Mouse (Mus musculus): Measurements from ENCODE around the gene Ndrg2. TPM values are rescaled to one million over a fixed set of nuclear protein-coding genes. Genes with fewer than 3 reads are reported as not detected.

Gene Ndrg2
- 10.8 and 11.6 TPM in 2 replicates for polyA plus RNA-seq (2012; rRNA removed)

DNA sequence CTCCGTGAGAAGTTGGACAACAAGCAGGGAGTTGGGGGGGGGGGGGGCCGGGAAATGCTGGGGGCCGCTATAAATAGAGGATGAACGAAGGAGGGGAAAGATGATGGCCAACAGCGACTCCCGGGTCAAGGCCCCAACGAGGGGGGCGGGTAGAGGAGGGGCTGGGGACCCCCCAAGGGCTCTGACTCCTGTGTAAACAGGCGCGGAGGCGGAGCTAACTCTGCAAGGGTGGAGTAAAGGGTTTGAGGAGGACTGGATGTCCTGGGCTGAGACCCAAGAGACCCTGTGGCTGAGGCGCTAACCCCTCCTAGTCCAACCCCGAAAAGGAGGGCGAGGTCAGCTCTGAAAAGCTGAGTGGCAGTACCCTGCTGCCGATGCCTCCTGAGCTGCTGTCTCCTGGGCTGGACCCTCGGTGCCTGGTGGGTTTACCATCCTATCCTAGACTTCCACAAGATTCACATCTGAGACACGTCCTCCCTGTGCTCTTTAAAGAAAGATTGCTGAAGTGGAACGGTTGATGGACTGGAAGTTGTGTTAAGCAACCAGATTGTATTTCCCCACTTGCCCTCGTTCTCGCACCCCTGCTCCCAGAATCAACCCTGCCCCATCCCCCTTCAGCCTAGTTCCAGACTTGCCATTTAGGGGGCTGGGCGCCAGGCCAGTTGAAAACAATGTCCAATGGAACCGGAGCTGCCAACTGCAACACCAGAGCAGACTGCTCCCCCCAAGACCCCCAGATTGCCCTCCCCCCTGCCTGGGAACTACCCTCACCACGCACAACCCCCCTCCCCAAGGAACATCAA, at the start of gene Ndrg2:
TSS of gene Ndrg2 (minus strand) at position 199 of the 803 bp plus-strand sequence.

DNA sequence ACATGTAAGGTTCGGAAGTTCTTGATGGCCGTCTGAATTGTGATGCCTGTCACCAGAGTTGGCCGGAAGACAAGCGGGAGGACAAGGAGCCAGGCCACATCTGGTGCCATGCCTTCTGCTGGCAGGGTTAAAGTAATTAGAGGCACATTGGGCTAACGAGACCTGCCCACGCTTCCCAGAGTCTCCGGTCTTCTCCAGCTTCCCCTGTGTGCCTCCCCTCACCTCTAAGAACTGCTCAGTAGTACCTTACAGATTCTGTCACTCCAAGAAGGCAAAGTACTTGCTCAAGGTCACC, 8.6 kb upstream of the Ndrg2 start, which contains the start of gene Rnase13:
TSS of gene Rnase13 (minus strand) at position 203 of the 295 bp plus-strand sequence.

DNA sequence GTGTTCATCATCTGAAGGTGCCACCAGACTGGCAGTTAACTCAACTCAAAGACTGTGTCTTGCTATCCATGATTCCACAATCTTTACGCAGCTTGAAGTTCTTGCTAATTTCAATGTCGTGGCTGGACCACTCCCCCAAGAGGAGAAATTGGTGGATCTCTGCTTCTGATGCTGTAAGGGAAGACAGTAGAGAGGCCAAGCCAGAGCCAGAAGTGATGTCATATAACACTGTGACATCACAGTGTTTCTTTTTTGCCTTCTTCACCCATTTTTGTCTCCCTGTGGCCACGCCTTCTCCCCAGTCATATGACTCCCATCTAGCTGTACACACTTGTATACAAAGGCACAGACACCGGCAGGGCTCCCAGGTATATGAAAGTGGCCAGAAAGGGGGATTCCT, 4.2 kb upstream of the Ndrg2 start, which contains the start of gene Tppp2:
TSS of gene Tppp2 (plus strand) at position 301 of the 400 bp plus-strand sequence.

DNA sequence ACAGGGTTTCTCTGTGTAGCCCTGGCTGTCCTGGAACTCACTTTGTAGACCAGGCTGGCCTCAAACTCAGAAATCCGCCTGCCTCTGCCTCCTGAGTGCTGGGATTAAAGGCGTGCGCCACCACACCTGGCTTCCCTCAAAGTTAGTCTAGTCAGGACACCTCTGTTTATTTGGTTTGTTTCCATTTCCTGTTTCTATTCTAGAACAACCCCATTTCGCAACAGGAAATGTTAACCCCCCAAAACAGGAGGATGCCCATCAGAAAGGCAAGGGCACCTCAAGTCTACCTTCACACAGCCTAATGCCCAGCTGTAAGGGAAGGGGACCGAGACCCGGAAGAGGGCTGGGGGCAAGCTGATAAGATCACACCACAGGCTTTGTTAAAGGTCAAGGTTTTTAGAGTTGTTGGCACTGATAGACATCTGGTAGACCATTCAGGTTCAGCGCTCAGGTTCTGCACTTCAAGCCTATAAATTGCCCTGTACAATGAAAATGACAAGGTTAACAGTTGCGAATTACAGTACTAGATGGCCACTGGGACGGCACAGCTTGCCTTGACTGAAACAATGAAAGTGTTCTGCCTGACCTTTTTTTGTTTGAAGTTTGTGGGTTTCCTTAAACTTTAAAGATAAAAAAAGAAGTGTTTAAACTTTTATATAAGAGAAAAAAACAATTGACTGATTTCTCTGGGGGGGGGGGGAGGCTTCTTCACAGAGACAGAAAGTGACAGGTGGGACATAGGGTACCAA, 21.6 kb downstream of the Ndrg2 start, which contains the start of gene Slc39a2:
TSS of gene Slc39a2 (plus strand) at position 699 of the 749 bp plus-strand sequence.

DNA sequence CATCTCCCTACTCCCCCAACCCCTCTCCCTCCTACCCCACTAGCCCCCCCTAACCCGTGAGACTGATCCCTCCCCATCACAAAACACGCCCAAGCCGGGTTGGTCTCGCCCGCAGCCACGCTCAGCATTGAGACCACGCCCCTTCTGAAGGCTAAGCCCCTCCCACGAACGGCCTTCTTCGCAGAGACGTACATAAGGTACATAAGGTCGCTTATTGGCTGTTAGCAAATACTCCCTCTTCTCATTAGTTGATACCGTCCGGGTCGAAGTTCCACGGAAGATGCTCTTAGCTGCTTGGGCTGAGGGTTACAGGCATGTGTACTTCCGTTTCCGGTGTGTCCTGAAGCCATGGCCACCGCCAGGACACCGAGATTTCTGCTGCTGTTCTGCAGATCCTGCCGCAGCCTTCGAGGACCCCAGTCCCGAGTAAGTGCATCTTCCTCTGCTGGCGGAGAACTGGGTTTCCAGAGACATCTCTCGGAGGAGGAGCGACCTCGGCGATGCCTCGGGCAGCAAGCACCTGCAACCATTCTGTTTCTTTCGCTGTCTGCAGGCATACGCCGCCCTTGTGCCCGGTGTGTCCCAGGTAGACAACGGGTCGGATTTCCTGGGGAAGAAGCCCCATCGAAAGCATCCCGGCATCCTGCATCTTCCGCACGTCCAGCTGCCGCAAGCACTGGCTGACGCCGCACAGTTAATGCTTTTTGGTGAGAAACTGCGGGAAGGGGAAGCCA, 29.2 kb downstream of the Ndrg2 start, which contains the start of gene Mettl17:
TSS of gene Mettl17 (plus strand) at position 245 of the 734 bp plus-strand sequence.

Other genes starting within 250 kb of the Ndrg2 start
- not detected in 2 replicates for gene Gm17079, start 218.7 kb downstream of the Ndrg2 start, polyA plus RNA-seq (2012; rRNA removed)
- gene Gm5800, start 197.0 kb downstream of the Ndrg2 start, polyA plus RNA-seq (2012; rRNA removed): not detected in 2 replicates
- not detected in 2 replicates for gene Ang4, start 140.6 kb downstream of the Ndrg2 start, polyA plus RNA-seq (2012; rRNA removed)
- not detected in 2 replicates for gene AY358078, start 114.1 kb downstream of the Ndrg2 start, polyA plus RNA-seq (2012; rRNA removed)
- gene Ear6, start 60.5 kb downstream of the Ndrg2 start, polyA plus RNA-seq (2012; rRNA removed): 24.3 and 26.4 TPM in 2 replicates
- 8.5 and 9.5 TPM in 2 replicates for gene Mettl17, start 29.3 kb downstream of the Ndrg2 start, polyA plus RNA-seq (2012; rRNA removed)
- 0.17 and 0.18 TPM in 2 replicates for gene Slc39a2, start 21.3 kb downstream of the Ndrg2 start, polyA plus RNA-seq (2012; rRNA removed)
- gene Tppp2, start 4.3 kb upstream of the Ndrg2 start, polyA plus RNA-seq (2012; rRNA removed): not detected in 2 replicates
- not detected in 2 replicates for gene Rnase13, start 8.6 kb upstream of the Ndrg2 start, polyA plus RNA-seq (2012; rRNA removed)
- 14.0 and 14.3 TPM in 2 replicates for gene Arhgef40, start 70.6 kb upstream of the Ndrg2 start, polyA plus RNA-seq (2012; rRNA removed)
- gene Tmem253, start 101.5 kb upstream of the Ndrg2 start, polyA plus RNA-seq (2012; rRNA removed): 0.03 and 0.05 TPM in 2 replicates
- gene Zfp219, start 106.6 kb upstream of the Ndrg2 start, polyA plus RNA-seq (2012; rRNA removed): 9.1 and 10.2 TPM in 2 replicates
- 0.01 and 0.05 TPM in 2 replicates for gene Olfr221, start 128.3 kb upstream of the Ndrg2 start, polyA plus RNA-seq (2012; rRNA removed)
- 184 and 196 TPM in 2 replicates for gene Hnrnpc, start 189.9 kb upstream of the Ndrg2 start, polyA plus RNA-seq (2012; rRNA removed)
- 0.42 and 0.45 TPM in 2 replicates for gene Rpgrip1, start 196.5 kb upstream of the Ndrg2 start, polyA plus RNA-seq (2012; rRNA removed)

Data from liver, embryonic 14 days (tissue).